In genomic region chr15:84430482-84430881, GRCm38 (mm10) we compare ENCODE assay signal across 23 mouse cellular contexts. TPM values are rescaled to one million over a fixed set of nuclear protein-coding genes. Genes with fewer than 3 reads are reported as not detected.
DNase-seq lines count a peak whose midpoint lies in the region; ATAC-seq lines count a peak whose summit lies in the region.
"Had no signal": no experiment of that assay in that cellular context is flagged by ENCODE, and none has a peak within 500 bp of the region (broad histone marks: within the 10 kb centered on the region; RNA-seq: fewer than 3 reads in every experiment).

No protein-coding gene starts in this region.

- H3K9ac ChIP-seq in hindbrain, embryonic 12.5 days, result peak overlapping the region; percentile 38; the same call in 1 of the 2 replicates
- H3K9ac ChIP-seq in hindbrain, embryonic 13.5 days, result no peak overlapping the region
- no peak overlapping the region for H3K9ac ChIP-seq in heart, embryonic 15.5 days
- H3K9ac ChIP-seq: forebrain, embryonic 12.5 days; heart, embryonic 13.5 days; limb, embryonic 15.5 days; midbrain, embryonic 12.5 days had no signal

- no peak overlapping the region for H3K27ac ChIP-seq in hindbrain, embryonic 12.5 days
- no peak overlapping the region for H3K27ac ChIP-seq in hindbrain, embryonic 13.5 days
- 0 out of 2 replicates have a peak overlapping the region, but pooled peaks have one; percentile 17 for H3K27ac ChIP-seq in heart, embryonic 15.5 days
- H3K27ac ChIP-seq: forebrain, embryonic 12.5 days; heart, embryonic 13.5 days; kidney, postnatal 0 days; limb, embryonic 15.5 days; midbrain, embryonic 12.5 days had no signal

- peak; percentile 58 for DNase-seq in retina, postnatal 1 day
- no peak for DNase-seq in retina, embryonic 14.5 days (ENCODE audit: low spot score)
- DNase-seq in layer of hippocampus, adult 18-20 months (ENCODE audit: low spot score in 2 of 2), result no peak
- DNase-seq in frontal cortex, postnatal 25 days (ENCODE audit: low spot score in 2 of 2), result no peak
- DNase-seq in left cerebral cortex, postnatal 25 days (ENCODE audit: low spot score in 2 of 2), result no peak
- DNase-seq: adrenal gland, adult 2 months; B cell, adult 2 months; cerebellum, adult 18-20 months; layer of hippocampus, adult 9-11 months; lung, postnatal 14 days; right cerebral cortex, postnatal 14 days; thymus, postnatal 4 days had no signal

- intact Hi-C loops in left cerebral cortex, postnatal 25 days (cut with DNase I), result no loop called here

- H3K4me1 ChIP-seq in hindbrain, embryonic 12.5 days, result peaks cover 21% of the 10 kb centered on the region
- H3K4me1 ChIP-seq in hindbrain, embryonic 13.5 days (replicated peaks), result peaks cover 39% of the 10 kb centered on the region
- peaks cover 6% of the 10 kb centered on the region for H3K4me1 ChIP-seq in heart, embryonic 15.5 days (replicated peaks)
- H3K4me1 ChIP-seq: limb, embryonic 15.5 days had no signal

- no peaks in the 10 kb centered on the region for H3K9me3 ChIP-seq in hindbrain, embryonic 12.5 days (replicated peaks)
- no peaks in the 10 kb centered on the region for H3K9me3 ChIP-seq in hindbrain, embryonic 13.5 days
- H3K9me3 ChIP-seq in heart, embryonic 15.5 days (replicated peaks), result no peaks in the 10 kb centered on the region
- H3K9me3 ChIP-seq: forebrain, embryonic 12.5 days; heart, embryonic 13.5 days; limb, embryonic 15.5 days; midbrain, embryonic 12.5 days had no signal

- H3K36me3 ChIP-seq in hindbrain, embryonic 12.5 days, result no peaks in the 10 kb centered on the region
- H3K36me3 ChIP-seq in hindbrain, embryonic 13.5 days, result no peaks in the 10 kb centered on the region
- H3K36me3 ChIP-seq in heart, embryonic 15.5 days, result no peaks in the 10 kb centered on the region
- H3K36me3 ChIP-seq: forebrain, embryonic 12.5 days; heart, embryonic 13.5 days; limb, embryonic 15.5 days; midbrain, embryonic 12.5 days had no signal

- H3K4me3 ChIP-seq in hindbrain, embryonic 12.5 days, result no peak overlapping the region
- no peak overlapping the region for H3K4me3 ChIP-seq in hindbrain, embryonic 13.5 days
- H3K4me3 ChIP-seq in heart, embryonic 15.5 days, result no peak overlapping the region
- H3K4me3 ChIP-seq: forebrain, embryonic 12.5 days; heart, embryonic 13.5 days; limb, embryonic 15.5 days; midbrain, embryonic 12.5 days; myocyte had no signal

- H3K27me3 ChIP-seq in hindbrain, embryonic 12.5 days, result peaks cover 12% of the 10 kb centered on the region; the same call in 1 of the 2 replicates
- 0 out of 2 replicates have a peak, but pooled peaks cover 15% of the 10 kb centered on the region for H3K27me3 ChIP-seq in hindbrain, embryonic 13.5 days
- H3K27me3 ChIP-seq in heart, embryonic 15.5 days, result no peaks in the 10 kb centered on the region
- H3K27me3 ChIP-seq: limb, embryonic 15.5 days had no signal

- H3K4me2 ChIP-seq in hindbrain, embryonic 12.5 days (replicated peaks), result no peak overlapping the region
- no peak overlapping the region for H3K4me2 ChIP-seq in hindbrain, embryonic 13.5 days
- no peak overlapping the region for H3K4me2 ChIP-seq in heart, embryonic 15.5 days
- H3K4me2 ChIP-seq: forebrain, embryonic 12.5 days; heart, embryonic 13.5 days; limb, embryonic 15.5 days; midbrain, embryonic 12.5 days had no signal

- 90% methylated on average over 5 of the region's 5 CpGs for WGBS in hindbrain, embryonic 12.5 days
- WGBS in hindbrain, embryonic 13.5 days, result 83% methylated on average over 5 of the region's 5 CpGs
- WGBS in heart, embryonic 15.5 days, result 35% methylated on average over 5 of the region's 5 CpGs

- ATAC-seq in hindbrain, embryonic 12.5 days (ENCODE audit: low FRiP score), result no peak
- ATAC-seq in hindbrain, embryonic 13.5 days (ENCODE audit: low FRiP score), result no peak
- peak; percentile 50; the same call in 1 of the 2 replicates for ATAC-seq in heart, embryonic 15.5 days (replicated peaks; ENCODE audit: insufficient number of reproducible peaks, insufficient read depth, low FRiP score, low read depth)
- ATAC-seq: intestine, embryonic 16.5 days had no signal

RNA-seq across cellular contexts. Expression of gene Shisal1, which starts 16.4 kb away (rescaled TPM):
- 9.4 and 10.8 TPM in 2 replicates for polyA plus RNA-seq in hindbrain, embryonic 12.5 days (2016; fragmentation: Nextera tagmentation; extraction: Ambion mirVana)
- polyA plus RNA-seq in hindbrain, embryonic 13.5 days (2015; fragmentation: Nextera tagmentation; extraction: Ambion mirVana), result 9.5 and 10.9 TPM in 2 replicates
- polyA plus RNA-seq in heart, embryonic 15.5 days (2015; fragmentation: Nextera tagmentation; extraction: Ambion mirVana), result 0.47 and 1.4 TPM in 2 replicates
- 10 to 100 TPM; 55.5 to 61.5 TPM for total RNA-seq in layer of hippocampus, adult 18-20 months (2021)
- 10 to 100 TPM; 46.6 to 46.9 TPM for total RNA-seq in left cerebral cortex, postnatal 25 days (2021)
- total RNA-seq: neutrophil, adult 5-6 weeks had no signal
